Mouse (Mus musculus): ENCODE results near the gene Zbtb22.
"Not testable (repeated sequence)": the region's sequence is repeated elsewhere in the genome, so short reads cannot be mapped to it uniquely, and the experiment has no call there.

Zbtb22 gene

GRCm38 (mm10) chr17:33941381-33941780 is 25.7 kb downstream of the Zbtb22 start:
- no peak for DNase-seq (ENCODE audit: low read depth, low spot score)

GRCm38 (mm10) chr17:33943454-33943853 is 27.8 kb downstream of the Zbtb22 start:
- no peak for DNase-seq (ENCODE audit: low read depth, low spot score)

- no peak for DNase-seq (ENCODE audit: low read depth, low spot score)
These were observed 31.9 kb downstream of the Zbtb22 start for GRCm38 (mm10) chr17:33947430-33948089.

GRCm38 (mm10) chr17:33948090-33948904 is 32.6 kb downstream of the Zbtb22 start:
- no peak for DNase-seq (ENCODE audit: low read depth, low spot score)

GRCm38 (mm10) chr17:33948905-33949537 is 33.3 kb downstream of the Zbtb22 start:
- no peak for DNase-seq (ENCODE audit: low read depth, low spot score)

- no peak for DNase-seq (ENCODE audit: low read depth, low spot score)
These were observed 34.5 kb downstream of the Zbtb22 start for GRCm38 (mm10) chr17:33950131-33950625.

GRCm38 (mm10) chr17:33951021-33951946 is 35.6 kb downstream of the Zbtb22 start, which contains the start of gene B3galt4:
B3galt4 (minus strand) TSS chr17:33951488.
- peak; percentile 92 for DNase-seq (ENCODE audit: low read depth, low spot score)

- not testable (repeated sequence) for DNase-seq (ENCODE audit: low read depth, low spot score)
These were observed 36.3 kb downstream of the Zbtb22 start for GRCm38 (mm10) chr17:33952015-33952414.

GRCm38 (mm10) chr17:33952879-33953278 is 37.2 kb downstream of the Zbtb22 start:
- DNase-seq (ENCODE audit: low read depth, low spot score): no peak

- no peak for DNase-seq (ENCODE audit: low read depth, low spot score)
These were observed 37.6 kb downstream of the Zbtb22 start for GRCm38 (mm10) chr17:33953310-33953709.

GRCm38 (mm10) chr17:33953961-33954565 is 38.4 kb downstream of the Zbtb22 start:
- no peak for DNase-seq (ENCODE audit: low read depth, low spot score)

- no peak for DNase-seq (ENCODE audit: low read depth, low spot score)
These were observed 39.2 kb downstream of the Zbtb22 start for GRCm38 (mm10) chr17:33954646-33955554.

- peak; percentile 99 for DNase-seq (ENCODE audit: low read depth, low spot score)
These were observed 40.0 kb downstream of the Zbtb22 start, which contains the start of the genes Vps52 and Rps18 for GRCm38 (mm10) chr17:33955555-33956214. Vps52 (plus strand) TSS chr17:33955812. Rps18 (minus strand) TSS chr17:33956001.

- DNase-seq (ENCODE audit: low read depth, low spot score): no peak
These were observed 40.6 kb downstream of the Zbtb22 start for GRCm38 (mm10) chr17:33956336-33956735.

- DNase-seq (ENCODE audit: low read depth, low spot score): no peak
These were observed 41.8 kb downstream of the Zbtb22 start for GRCm38 (mm10) chr17:33957493-33957892.

GRCm38 (mm10) chr17:33958451-33958850 is 42.7 kb downstream of the Zbtb22 start:
- DNase-seq (ENCODE audit: low read depth, low spot score): no peak

- no peak for DNase-seq (ENCODE audit: low read depth, low spot score)
These were observed 43.4 kb downstream of the Zbtb22 start for GRCm38 (mm10) chr17:33959135-33959534.

GRCm38 (mm10) chr17:33959948-33960347 is 44.2 kb downstream of the Zbtb22 start:
- no peak for DNase-seq (ENCODE audit: low read depth, low spot score)

- DNase-seq (ENCODE audit: low read depth, low spot score): no peak
These were observed 47.2 kb downstream of the Zbtb22 start for GRCm38 (mm10) chr17:33962876-33963275.
